Mouse (Mus musculus): ENCODE measurements at regions not wholly inside any gene's neighbourhood (a gene's known extent, or its start where the extent isn't known, plus 50 kb on each side); places are given as distances from the start of the nearest gene placed in this dataset.

GRCm38 (mm10) chr11:105507972-105508659 is 51.6 kb upstream of the March10 start:
- ATAC-seq (ENCODE audit: low FRiP score, low read depth): peak; percentile 33; the same call in 1 of the 2 replicates
- WGBS: 8% methylated on average over 6 of the region's 6 CpGs
- Histone ChIP-seq H3K4me2 (replicated peaks) (peak overlapping the region; percentile 39), H3K36me3 (no peaks in the 10 kb centered on the region), H3K9ac (no peak overlapping the region), H3K9me3 (no peaks in the 10 kb centered on the region), H3K27ac (no peak overlapping the region; the same call in 1 of the 2 replicates), H3K4me1 (peaks cover 32% of the 10 kb centered on the region), H3K27me3 (no peaks in the 10 kb centered on the region), H3K4me3 (no peak overlapping the region)

- Histone ChIP-seq H3K36me3 (no peaks in the 10 kb centered on the region), H3K27me3 (no peaks in the 10 kb centered on the region), H3K4me3 (no peak overlapping the region), H3K9me3 (no peaks in the 10 kb centered on the region), H3K4me2 (replicated peaks) (peak overlapping the region; percentile 39), H3K9ac (no peak overlapping the region), H3K27ac (peak overlapping the region; percentile 65; the same call in 1 of the 2 replicates), H3K4me1 (peaks cover 32% of the 10 kb centered on the region)
- ATAC-seq (ENCODE audit: low FRiP score, low read depth): peak; percentile 39; the same call in 1 of the 2 replicates
- 28% methylated on average over 8 of the region's 8 CpGs for WGBS
Observed at GRCm38 (mm10) chr11:105507332-105507971, 50.9 kb upstream of the March10 start.
